Mouse (Mus musculus) embryonic facial prominence, embryonic 10.5 days (tissue): ENCODE data around the gene Emc7. TPM values are rescaled to one million over a fixed set of nuclear protein-coding genes. Genes with fewer than 3 reads are reported as not detected.
"Not testable (repeated sequence)": the region's sequence is repeated elsewhere in the genome, so short reads cannot be mapped to it uniquely, and the experiment has no call there.

Experiments used
- DNase-seq: peaks from one replicate; pipeline ENCODE4 v3.0.0-alpha.2; 2017; ENCODE audit warnings: low spot score
- H3K27ac ChIP-seq: fragments of 300-500 bp; sonication (generic); replicated peaks from 2 replicates; pipeline ENCODE4 v1.5.1; 2016; ENCODE audit warnings: mild to moderate bottlenecking
- H3K27me3 ChIP-seq: fragments of 300-500 bp; sonication (generic); replicated peaks from 2 replicates; pipeline ENCODE4 v1.6.1; 2016; ENCODE audit warnings: low read depth, mild to moderate bottlenecking; ENCODE audit not compliant: poor library complexity, severe bottlenecking
- H3K36me3 ChIP-seq: fragments of 300-500 bp; sonication (generic); replicated peaks from 2 replicates; pipeline ENCODE4 v1.6.1; 2016; ENCODE audit warnings: mild to moderate bottlenecking, moderate library complexity
- H3K4me1 ChIP-seq: fragments of 300-500 bp; sonication (generic); 2 replicates; pipeline ENCODE4 v1.6.1; 2016
- H3K4me3 ChIP-seq: fragments of 300-500 bp; sonication (generic); 2 replicates; pipeline ENCODE4 v1.5.1; 2016; ENCODE audit warnings: mild to moderate bottlenecking, moderate library complexity
- H3K9me3 ChIP-seq: fragments of 300-500 bp; sonication (generic); 2 replicates; pipeline ENCODE4 v1.6.1; 2016; ENCODE audit warnings: mild to moderate bottlenecking
- WGBS: fragments of 180-500 bp; shearing (Covaris S2); methylation state at CpG from one replicate; pipeline ENCODE4 v1.1.7; 2016; 5-methylcytosine and 5-hydroxymethylcytosine counted together
- polyA plus RNA-seq: library from polyadenylated mRNA; unstranded; fragments of >200 nt; fragmentation: Nextera tagmentation; extraction: Ambion mirVana; gene quantifications from 2 replicates; pipeline ENCODE4 v1.2.1, GENCODE M21; 2016

Gene Emc7
- polyA plus RNA-seq, 1 experiment from 2014 or later: 10.0 TPM

DNA sequence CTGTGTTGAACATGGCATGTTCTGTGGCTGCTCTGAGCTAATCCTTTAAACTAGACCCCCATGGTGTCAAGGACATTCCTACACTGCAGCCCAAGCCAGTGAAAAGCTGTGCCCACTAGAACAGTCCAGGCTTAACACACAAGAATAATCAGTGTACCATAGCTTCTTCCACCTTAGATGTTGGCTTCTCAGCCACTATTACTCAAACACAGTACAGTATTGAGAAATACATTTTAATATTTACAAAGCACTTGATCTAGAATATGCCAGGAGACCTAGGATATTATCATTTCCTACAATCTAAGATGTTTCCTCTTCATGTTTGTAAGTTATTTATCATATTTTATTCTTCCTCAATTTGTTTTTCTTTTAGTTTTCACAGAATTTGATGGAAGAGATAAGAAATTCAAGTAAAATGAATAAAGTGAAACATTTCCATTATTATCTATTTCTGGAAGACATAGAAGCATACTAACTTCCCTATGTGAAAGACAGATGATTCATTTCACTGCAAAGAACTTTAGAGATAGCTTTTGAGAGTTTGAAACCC lies 6.2 kb upstream of the Emc7 start:
- no peak for DNase-seq
- no peaks in the 10 kb centered on the region for H3K9me3 ChIP-seq
- H3K27me3 ChIP-seq: no peaks in the 10 kb centered on the region
- no peak overlapping the region for H3K27ac ChIP-seq
- H3K4me3 ChIP-seq: no peak overlapping the region
- no peaks in the 10 kb centered on the region for H3K36me3 ChIP-seq
- H3K4me1 ChIP-seq: no peaks in the 10 kb centered on the region

DNA sequence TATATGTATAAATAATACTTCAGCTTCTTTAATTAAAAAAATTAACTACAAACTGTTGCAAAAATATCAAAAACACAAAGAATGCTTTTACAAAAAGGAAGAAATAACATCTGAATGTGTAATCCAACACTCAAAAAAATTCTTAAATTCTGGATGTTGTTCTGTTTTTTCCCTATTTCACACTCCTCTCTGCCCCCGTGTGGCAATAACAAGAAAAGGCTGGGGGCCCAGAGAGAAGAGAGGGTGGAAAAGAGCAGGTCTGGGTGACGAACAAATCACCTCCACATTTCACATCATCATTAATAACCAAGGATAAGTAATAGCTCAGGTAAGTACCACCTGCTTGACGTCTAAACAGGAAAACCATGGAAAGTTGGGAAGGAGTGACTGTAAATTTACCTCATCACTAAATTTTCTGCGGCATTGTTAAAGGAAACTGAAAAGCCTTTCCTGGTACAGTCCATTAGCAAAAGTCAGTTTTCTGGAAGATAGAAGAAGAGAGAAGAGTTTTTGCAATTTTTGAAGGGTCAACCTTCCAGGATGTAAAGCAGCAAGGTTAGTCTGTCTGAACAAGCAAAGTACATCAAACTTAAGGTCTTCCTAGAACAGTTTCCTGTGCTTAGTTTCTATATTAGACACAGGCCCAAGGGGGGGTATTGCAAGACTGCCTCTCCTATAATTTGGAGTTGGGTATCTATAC lies 5.0 kb upstream of the Emc7 start:
- DNase-seq: no peak

DNA sequence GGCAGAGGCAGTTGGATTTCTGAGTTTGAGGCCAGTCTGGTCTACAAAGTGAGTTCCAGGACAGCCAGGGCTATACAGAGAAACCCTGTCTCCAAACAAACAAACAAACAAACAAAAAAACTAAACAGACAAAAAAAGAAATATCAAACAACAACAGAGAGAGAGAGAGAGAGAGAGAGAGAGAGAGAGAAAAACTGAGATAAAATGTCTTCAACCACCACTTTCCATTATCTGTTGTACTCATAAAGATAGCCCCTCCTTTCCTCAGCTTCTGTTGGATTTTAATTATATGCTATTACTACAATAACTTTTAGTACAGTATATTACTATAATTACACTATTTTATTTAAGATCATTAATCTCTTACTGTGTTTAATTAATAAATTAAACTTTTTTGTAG lies 2.3 kb upstream of the Emc7 start:
- not testable (repeated sequence) for H3K27ac ChIP-seq, H3K36me3 ChIP-seq, H3K9me3 ChIP-seq, H3K4me3 ChIP-seq, DNase-seq, H3K27me3 ChIP-seq
- peaks cover 15% of the 10 kb centered on the region for H3K4me1 ChIP-seq

More for the DNA sequence above, 5.0 kb upstream of the Emc7 start:
- Histone ChIP-seq H3K9me3 (no peaks in the 10 kb centered on the region), H3K4me3 (no peak overlapping the region), H3K27ac (no peak overlapping the region), H3K4me1 (peaks cover 4% of the 10 kb centered on the region; the same call in 1 of the 2 replicates), H3K27me3 (no peaks in the 10 kb centered on the region), H3K36me3 (no peaks in the 10 kb centered on the region)
- WGBS: 40% methylated on average over 4 of the region's 4 CpGs

DNA sequence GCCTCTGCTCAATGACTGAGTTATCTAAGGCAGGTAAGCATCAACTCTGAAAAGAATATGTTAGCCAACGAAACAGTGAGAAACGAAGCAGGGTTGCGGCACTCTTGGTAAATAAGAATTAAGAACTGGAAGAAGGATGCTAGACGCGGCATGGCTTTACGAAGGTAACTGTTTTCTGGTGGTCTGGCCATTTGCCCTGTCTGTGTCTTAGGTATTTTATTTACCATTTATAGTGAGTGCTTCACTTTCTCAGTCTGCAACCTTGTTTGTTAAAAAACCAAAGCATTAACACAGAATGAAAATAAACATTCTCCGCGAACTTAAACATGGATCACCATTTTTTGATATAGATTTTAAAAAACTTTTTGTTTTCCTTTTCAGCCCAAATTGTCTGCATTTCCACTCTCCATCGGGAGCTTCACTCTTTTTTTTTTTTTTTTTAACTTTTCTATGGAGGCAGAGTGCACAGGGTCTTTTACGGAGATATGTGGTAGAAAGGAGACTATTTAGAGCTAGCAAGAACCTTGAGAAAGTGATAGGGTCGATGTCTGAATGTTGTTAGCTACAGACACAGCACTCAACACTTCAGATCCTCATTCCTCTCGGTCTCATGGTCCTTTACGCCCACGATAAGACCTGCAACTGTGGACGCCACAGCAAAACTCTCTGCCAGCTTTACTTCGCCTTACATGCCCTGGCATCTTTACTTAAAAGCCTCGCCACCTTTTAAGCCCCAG lies 504 bp upstream of the Emc7 start:
- WGBS: 32% methylated on average over 17 of the region's 17 CpGs
- DNase-seq: no peak
- Histone ChIP-seq H3K4me3 (peak overlapping the region; percentile 87), H3K4me1 (peaks cover 15% of the 10 kb centered on the region), H3K9me3 (no peaks in the 10 kb centered on the region), H3K27ac (peak overlapping the region; percentile 89), H3K27me3 (no peaks in the 10 kb centered on the region), H3K36me3 (peaks cover 2% of the 10 kb centered on the region)

DNA sequence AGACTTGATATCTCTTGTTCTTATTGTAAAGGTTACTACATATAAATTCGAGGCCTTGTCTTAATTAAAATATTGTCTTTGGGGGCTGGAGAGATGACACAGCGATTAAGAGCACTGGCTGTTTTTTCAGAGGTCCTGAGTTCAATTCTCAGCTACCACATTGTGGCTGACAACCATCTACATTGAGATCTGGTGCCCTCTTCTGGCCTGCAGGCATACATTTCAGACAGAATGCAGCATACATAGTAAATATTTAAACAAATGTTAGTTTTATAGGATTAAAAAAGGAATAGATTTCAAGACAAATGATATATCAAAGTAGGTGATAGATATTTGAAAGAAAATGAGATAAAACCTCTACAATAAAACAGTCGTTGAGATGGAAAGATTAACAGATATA lies 5.8 kb downstream of the Emc7 start:
- 91% methylated on average over 3 of the region's 3 CpGs for WGBS
- no peak overlapping the region for H3K4me3 ChIP-seq
- no peak overlapping the region for H3K27ac ChIP-seq
- DNase-seq: no peak
- H3K27me3 ChIP-seq: no peaks in the 10 kb centered on the region
- H3K4me1 ChIP-seq: peaks cover 9% of the 10 kb centered on the region
- H3K36me3 ChIP-seq: peaks cover 51% of the 10 kb centered on the region
- no peaks in the 10 kb centered on the region for H3K9me3 ChIP-seq

DNA sequence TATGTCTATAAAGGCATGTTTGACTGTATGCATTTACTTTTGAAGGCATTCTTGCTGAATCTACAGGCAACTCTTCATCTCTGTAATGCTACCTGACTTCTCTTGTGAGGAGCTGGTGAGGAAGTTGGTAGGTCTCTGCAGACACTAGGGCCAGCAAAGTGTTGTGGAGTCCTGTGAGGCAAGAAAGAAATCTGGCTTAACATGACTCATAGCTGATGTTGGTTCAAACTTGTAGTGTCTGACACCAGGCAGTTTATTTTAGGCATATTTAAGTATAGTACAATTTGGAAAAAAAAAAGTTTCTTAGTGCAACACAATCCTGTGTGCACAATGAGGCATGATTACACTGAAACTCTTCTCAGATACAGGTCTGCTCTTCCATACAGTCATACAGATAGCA lies 14.7 kb downstream of the Emc7 start:
- H3K4me1 ChIP-seq: no peaks in the 10 kb centered on the region
- no peak for DNase-seq
- peaks cover 55% of the 10 kb centered on the region for H3K36me3 ChIP-seq
- H3K27me3 ChIP-seq: no peaks in the 10 kb centered on the region
- no peak overlapping the region for H3K4me3 ChIP-seq
- no peak overlapping the region for H3K27ac ChIP-seq
- no peaks in the 10 kb centered on the region for H3K9me3 ChIP-seq

DNA sequence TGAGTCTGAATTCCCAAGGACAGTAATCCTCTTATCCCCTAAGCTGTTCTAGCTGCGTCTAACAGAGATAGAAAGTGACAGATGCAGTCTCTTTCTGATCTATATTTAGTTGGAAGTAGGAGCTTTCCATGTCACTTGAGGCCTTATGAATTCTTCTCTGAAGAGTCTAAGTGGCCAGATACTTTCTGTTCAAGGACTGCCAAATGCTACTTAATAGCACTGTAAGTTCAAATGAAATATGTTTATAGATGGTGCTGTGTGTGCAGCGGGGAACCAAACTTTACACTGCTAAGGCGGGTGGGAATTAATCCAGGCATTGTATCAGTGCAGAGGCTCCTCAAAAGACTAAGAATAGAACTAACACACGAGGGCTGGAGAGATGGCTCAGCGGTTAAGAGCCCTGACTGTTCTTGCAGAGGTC lies 16.2 kb downstream of the Emc7 start:
- DNase-seq: no peak
- H3K27me3 ChIP-seq: no peaks in the 10 kb centered on the region
- peaks cover 43% of the 10 kb centered on the region for H3K36me3 ChIP-seq
- no peaks in the 10 kb centered on the region for H3K9me3 ChIP-seq
- H3K4me1 ChIP-seq: no peaks in the 10 kb centered on the region
- no peak overlapping the region for H3K4me3 ChIP-seq
- WGBS: 72% methylated on average over 5 of the region's 5 CpGs
- no peak overlapping the region for H3K27ac ChIP-seq

DNA sequence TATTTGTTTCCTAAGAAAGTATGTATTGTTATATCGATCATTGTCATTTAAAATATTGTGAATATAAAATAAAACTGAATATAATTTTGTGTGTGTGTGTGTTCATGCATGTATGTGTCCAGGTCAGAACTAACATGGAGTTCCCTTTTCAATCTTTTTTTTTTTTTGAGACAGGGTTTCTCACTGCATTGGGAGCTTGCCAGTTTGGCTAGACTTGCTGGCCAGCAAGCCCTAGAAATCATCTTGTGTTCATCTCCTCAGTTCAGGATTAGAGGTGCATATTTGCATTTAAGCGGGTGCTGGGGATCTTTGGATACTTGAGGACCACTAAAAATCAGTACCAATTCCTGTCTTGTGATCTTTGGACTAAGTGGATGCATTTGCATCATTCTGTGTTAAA lies 17.3 kb downstream of the Emc7 start:
- peaks cover 32% of the 10 kb centered on the region for H3K36me3 ChIP-seq
- 86% methylated on average over 2 of the region's 2 CpGs for WGBS
- no peaks in the 10 kb centered on the region for H3K4me1 ChIP-seq
- H3K4me3 ChIP-seq: no peak overlapping the region
- no peak for DNase-seq
- no peaks in the 10 kb centered on the region for H3K27me3 ChIP-seq
- no peak overlapping the region for H3K27ac ChIP-seq
- H3K9me3 ChIP-seq: no peaks in the 10 kb centered on the region

DNA sequence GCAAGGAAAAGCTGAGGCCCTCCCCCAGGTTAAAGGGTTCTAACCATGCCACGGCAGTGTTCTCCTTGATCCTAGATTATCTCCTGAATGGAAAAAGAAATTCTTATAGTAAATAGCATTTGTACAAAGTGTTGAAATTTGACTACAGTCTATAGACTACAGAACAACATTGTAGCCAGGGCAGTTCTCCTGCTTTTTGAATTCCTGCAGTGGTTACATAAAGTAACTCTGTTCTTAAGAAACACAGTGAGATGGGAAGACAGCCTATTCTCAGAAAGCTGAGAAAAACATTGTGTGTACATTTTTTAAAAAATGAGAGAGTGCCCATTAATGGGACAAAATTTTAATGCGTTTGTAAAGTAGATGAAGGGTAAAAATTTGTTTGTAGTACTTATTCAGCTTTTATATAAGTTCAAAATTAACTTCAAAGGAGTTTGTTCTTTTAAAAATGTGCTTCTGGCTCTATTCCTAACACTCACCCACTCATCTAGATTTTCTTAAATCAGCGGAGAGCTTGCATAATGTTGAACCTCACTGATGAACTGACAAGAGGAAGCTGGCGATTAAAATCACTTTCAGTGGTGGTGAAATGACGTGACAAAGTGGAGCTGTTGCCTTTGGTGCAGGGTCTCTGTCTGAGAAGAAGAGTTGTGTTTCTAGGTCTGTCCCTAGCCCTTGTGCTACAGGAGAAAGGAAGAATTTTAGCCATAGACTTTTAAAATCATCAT lies 20.4 kb downstream of the Emc7 start:
- H3K27me3 ChIP-seq: no peaks in the 10 kb centered on the region
- no peak for DNase-seq
- H3K9me3 ChIP-seq: no peaks in the 10 kb centered on the region
- H3K36me3 ChIP-seq: peaks cover 1% of the 10 kb centered on the region
- WGBS: 80% methylated on average over 5 of the region's 5 CpGs
- no peak overlapping the region for H3K27ac ChIP-seq
- no peaks in the 10 kb centered on the region for H3K4me1 ChIP-seq
- H3K4me3 ChIP-seq: no peak overlapping the region

DNA sequence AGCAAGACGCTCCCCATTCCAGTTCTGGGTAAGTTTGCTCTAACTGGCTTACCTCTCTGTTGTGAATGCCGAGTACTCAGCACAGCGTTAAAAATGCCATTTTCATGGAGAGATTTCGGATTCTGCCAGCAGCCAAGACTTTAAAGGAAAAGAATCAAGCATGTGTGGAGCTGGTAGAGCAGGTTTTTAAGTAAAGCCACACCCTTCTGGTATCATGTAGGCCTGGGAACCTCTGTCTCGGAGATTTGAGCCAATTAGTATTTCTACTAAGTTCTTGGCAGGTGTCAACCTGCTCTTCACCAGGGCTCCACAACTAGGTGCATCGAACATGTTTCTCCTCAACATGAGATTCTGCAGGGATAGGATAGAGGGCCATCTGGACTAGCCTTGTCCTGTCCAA lies 21.8 kb downstream of the Emc7 start:
- H3K27ac ChIP-seq: no peak overlapping the region
- H3K4me3 ChIP-seq: no peak overlapping the region
- no peak for DNase-seq
- no peaks in the 10 kb centered on the region for H3K4me1 ChIP-seq
- H3K27me3 ChIP-seq: no peaks in the 10 kb centered on the region
- 76% methylated on average over 6 of the region's 6 CpGs for WGBS
- no peaks in the 10 kb centered on the region for H3K36me3 ChIP-seq
- no peaks in the 10 kb centered on the region for H3K9me3 ChIP-seq

DNA sequence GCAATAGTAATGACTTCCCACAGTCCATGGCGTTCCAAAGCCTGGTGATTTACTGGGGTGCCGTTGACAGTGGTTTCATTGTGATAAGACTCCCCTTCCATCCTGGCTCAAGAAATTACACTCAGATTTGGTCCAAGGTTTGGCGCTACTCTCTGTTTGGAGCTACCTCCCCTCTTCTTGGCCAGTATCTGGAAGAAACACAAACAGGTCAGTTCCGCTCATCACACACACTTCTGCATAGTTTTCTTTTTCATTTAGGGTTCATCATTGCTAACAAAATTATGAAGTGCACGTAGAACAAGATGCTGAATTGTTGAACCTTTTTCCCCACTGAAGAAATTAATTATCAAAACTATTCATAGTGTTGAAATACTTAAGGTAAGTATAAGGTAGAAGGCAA lies 25.9 kb downstream of the Emc7 start, which contains the start of gene Chrm5:
Chrm5 (minus strand) TSS at position 101 of the 400 bp plus-strand sequence.
- no peak for DNase-seq
- Histone ChIP-seq H3K27ac (no peak within 1 kb of the TSS), H3K36me3 (no peaks in the 10 kb centered on the region), H3K4me3 (no peak within 1 kb of the TSS), H3K27me3 (no peaks in the 10 kb centered on the region), H3K9me3 (no peaks in the 10 kb centered on the region), H3K4me1 (no peaks in the 10 kb centered on the region)
- 91% methylated on average over 5 of the region's 5 CpGs for WGBS

DNA sequence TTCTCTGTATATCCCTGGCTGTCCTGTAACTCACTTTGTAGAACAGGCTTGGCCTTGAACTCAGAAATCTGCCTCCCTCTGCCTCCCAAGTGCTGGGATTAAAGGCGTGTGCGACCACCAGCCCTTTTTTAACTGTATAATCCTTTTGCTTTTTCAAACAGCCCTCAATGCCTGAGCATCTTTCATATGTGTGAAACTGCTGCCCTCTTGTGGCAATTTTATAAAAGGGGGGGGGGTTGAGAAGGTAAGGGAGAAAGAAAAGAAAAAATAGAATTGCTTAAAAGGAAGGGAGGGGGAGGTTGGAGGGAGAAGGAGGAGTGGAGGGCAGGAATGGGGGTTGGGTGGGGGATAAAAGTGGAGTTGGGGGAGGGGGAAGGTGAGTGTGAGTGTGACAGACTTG lies 26.8 kb downstream of the Emc7 start:
- H3K4me1 ChIP-seq: no peaks in the 10 kb centered on the region
- H3K36me3 ChIP-seq: no peaks in the 10 kb centered on the region
- H3K27ac ChIP-seq: no peak overlapping the region
- H3K4me3 ChIP-seq: no peak overlapping the region
- H3K27me3 ChIP-seq: no peaks in the 10 kb centered on the region
- DNase-seq: peak; percentile 59
- no peaks in the 10 kb centered on the region for H3K9me3 ChIP-seq
- 3% methylated on average over 2 of the region's 2 CpGs for WGBS
